Mouse (Mus musculus) right cerebral cortex, postnatal 25 days (tissue): ENCODE measurements around the gene Upp1.
"Not testable (repeated sequence)": the region's sequence is repeated elsewhere in the genome, so short reads cannot be mapped to it uniquely, and the experiment has no call there.

Experiments used
- DNase-seq: peaks from one replicate; pipeline ENCODE4 v3.0.0; 2022

Upp1 gene

DNA sequence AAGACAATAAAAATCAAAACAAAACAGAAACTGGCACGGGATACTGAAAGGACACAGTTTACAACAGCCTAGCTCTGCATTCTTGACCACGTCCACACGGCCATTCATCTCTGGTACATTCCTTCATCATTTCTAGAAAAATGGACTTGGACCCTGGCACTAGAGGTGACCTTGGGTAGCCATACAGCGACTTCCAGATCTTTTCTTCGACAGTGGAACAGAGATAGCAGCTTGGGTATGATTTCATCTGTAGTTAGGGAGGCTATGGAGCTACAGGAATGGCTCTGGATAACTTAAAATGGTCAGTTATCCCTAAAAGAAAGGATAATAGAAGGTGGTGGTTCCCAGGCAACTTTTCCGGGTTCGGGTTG is at the start of gene Upp1:
Upp1 (plus strand) TSS at position 54 of the 371 bp plus-strand sequence.
- no peak for DNase-seq

DNA sequence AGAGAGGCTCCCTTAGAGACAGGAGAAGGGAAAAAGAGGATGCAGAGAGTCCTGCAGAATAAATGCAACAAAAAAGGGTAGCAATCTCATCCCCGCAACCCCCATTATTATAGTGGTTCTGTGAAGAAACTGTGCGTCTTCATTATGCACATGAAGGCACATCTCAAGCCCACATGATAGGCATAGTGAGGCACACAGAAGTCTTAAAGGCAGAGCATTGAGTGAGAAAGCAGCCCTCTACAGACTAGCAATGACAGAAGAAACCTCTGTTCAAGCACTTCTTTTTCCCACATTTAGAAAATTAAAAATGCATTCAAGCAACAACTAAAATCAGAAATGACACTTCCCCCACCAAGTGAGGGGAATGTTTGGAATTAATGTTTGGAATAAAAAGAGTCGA is 41.5 kb upstream of the Upp1 start:
- no peak for DNase-seq

DNA sequence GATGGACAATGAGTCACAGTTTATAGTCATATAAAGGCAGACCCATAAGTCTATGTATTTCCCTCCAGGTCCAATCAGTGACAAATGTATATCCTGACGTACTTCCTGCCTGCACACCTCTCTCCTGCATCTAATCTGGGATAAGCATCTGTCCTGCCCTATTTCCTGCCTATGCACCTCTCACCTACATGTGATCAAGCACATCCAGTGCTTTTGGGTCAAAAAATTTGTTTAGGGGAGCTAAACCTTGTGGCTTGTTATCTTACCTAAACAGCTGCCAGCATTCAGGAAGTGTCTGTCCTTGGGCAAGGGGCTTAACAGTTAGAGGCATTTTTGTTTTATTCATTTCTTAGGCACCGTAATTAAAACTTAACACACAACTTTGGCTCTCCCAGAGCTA is 4.7 kb upstream of the Upp1 start:
- no peak for DNase-seq

DNA sequence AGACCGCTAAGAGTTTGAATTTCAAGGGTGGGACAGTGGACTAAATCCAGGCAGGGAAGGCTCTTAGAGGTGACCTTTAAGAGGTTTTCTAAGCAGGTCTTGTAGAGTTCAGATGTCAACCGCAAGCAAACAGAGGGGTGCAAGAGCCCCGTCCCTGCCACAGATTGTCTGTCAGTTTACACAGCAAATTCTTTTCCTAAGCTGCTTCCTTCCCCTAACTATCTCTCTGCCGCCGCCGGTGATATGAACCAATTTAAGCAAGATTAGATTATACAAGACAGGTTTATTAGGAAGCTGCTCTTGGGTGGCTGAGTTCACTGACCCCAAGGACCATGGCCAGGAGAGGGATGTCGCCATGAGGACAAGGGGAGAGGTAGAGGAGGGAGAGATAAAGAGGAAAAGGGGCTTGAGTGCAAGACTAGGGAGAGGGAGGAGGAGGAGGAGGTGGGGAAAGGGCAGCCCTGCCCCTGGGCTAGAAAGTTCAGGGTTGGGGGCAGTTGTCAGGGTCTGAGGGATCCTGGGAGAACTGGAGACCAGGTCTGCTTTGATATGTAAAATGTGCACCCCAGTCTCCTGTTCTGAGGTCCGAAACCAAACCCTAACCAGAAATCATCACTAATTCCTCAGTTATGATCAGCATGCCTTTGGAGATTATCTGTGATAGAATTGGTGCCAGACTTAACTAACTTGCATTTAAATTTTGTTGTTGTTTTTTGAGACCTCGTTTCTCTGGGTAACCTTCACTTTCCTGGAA is 2.4 kb upstream of the Upp1 start:
- no peak for DNase-seq

DNA sequence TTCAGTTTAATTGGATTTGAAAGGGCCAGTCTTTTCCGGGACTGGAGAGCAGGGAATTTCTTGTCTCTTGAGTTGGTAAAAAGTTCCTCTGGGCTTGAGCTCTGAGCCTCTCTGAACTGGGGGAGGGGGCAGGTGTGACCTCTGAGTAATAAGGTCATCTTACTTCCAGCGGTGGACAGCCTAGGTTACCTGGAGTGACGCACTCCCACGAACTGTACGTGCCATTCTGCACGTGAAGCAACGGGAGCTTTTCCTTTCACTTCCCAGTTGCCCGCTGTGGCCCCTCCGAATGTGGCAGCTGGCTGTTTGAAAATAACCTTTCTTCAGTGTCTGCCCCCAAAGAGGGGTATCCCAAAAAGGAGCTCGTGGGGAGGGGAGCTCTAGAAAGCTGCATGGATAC is 1.8 kb upstream of the Upp1 start:
- DNase-seq: no peak

DNA sequence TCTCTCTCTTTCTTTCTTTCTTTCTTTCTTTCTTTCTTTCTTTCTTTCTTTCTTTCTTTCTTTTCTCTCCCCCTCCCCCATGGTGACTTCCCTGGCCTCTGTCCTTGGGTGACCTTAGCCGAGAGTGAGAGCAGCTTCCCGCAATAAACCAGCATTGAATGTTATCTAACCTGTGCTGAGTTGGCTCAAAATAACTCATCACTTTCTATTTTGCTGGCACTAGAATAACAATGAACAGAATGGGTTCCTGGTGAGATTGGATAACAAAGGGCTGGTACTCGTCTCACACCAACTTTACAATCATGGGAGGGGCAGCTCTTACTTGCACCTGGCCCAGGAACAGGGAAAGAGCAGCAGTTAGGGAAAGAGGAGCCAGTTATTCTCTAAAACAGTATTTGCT is 987 bp upstream of the Upp1 start:
- DNase-seq: no peak

DNA sequence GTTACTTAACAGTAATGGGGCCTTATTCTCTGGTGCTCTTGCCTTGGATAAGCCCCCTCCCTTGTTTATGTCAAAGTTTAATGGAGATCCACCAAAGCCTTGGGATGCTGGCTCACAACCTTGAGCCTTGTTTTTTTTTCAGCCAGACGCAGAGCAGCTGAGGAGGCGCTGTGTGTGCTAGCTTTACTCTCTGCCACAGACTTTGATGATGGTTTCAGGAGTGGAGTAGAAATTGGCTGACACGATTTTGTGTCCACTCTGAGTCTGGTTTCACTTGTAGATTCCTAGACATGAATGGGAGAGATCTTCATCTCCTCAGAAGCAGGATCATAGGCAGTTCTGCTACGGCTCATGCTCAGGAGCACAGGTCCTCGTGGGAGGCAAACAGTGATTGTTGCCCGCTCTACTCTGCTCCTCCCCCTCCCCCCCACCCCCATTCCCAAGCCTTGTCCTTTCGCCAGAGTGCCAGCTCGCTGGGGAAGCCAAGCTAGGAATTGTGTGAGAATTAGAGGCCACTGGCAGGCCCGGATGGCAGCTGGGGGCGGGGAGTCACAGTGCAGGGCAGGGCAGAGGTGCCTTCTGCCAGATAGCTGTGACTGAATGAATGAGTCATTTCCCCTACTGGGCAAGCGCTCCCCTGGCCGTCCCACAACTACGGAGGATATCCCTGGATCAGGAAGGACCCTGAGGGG is 399 bp upstream of the Upp1 start:
- DNase-seq: no peak

DNA sequence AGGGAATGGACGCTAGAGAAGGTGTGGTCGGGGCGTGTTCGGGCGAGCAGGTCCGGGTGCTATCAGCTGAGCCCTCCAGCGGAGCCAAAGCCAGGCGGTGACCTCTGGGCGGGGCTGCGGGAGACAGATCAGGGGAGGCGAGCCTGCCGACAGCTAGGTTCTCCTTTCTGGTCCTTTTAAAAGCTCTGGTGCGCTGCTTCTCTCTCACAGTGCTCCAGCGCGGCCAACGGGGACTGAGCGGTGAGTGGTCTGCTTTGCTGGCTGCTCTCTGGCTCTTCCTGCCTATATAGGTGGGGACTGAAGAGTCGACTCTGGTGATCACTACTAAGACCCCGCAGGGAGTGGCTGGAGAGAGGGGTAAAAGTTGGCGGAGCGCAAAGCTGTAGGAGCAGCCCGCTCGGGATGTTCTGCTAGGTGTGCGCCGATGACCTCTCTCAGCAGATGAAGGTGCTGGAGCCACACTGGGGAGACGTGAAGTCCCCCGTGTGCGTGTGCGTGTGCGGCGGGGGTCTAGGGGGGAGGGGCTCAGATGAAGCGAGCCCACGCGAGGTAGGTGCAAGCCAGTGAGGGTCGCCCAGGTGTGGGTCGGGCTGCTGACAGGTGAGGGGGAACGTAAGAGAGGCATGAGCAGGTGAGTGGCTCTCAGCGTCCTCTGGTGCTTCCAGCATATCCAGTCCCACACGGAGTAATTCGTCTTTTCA is 668 bp downstream of the Upp1 start:
- DNase-seq: no peak

DNA sequence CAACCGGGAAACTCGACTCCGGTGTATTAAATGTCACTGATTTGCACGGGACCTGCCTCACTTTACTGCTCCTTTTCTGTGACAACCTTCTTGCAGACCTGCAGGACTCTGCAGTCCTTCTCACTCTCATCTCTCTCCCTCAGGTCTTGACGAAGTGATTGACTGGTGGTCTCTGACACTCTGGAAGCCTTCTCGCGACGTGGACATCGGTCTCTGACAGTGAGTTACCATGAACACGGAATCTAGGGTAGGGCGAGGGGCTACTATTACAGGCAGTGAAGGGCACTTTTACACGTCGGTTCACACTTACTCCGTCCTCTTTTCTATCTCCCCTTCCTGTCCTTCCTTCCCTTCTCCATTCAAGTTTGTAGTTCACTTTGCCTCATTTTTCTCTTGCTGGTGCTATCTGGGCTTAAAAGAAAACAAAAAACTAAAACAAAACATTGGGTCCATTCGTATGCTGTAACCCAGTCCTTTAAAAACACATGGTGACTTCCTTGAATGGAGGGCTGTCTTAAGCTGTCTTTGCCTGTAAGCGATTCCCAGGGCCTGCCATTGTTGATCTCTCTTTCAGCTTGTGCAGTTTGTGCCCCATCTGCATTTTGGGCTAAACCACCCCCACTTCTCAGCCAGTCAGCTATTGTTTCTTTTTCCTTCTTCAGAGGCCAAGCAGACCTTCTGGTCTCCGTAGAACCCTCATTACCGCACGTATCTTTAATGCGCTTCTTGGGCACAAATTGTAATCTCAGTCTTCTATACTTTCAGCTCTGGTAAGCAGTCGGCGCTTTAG is 1.5 kb downstream of the Upp1 start:
- no peak for DNase-seq

DNA sequence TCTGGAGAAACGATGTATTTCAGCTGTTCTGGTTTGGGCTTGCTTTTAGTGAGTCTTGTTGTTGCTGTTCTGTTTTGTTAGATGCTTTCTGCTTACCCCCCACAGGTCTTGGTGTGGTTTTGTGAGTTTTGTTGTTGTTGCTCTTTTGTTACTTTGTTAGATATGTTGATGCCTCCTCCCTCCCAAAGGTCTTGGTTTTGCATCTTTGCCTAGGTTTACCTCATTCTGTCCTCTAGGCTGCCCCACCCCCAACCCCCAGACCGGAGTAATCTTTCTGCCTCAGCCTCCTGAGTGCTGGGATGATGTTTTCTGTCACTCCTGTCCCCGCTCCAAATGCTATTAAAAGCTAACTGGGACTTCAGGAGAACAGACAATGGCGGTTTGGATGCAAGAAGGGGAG is 4.4 kb downstream of the Upp1 start:
- no peak for DNase-seq

DNA sequence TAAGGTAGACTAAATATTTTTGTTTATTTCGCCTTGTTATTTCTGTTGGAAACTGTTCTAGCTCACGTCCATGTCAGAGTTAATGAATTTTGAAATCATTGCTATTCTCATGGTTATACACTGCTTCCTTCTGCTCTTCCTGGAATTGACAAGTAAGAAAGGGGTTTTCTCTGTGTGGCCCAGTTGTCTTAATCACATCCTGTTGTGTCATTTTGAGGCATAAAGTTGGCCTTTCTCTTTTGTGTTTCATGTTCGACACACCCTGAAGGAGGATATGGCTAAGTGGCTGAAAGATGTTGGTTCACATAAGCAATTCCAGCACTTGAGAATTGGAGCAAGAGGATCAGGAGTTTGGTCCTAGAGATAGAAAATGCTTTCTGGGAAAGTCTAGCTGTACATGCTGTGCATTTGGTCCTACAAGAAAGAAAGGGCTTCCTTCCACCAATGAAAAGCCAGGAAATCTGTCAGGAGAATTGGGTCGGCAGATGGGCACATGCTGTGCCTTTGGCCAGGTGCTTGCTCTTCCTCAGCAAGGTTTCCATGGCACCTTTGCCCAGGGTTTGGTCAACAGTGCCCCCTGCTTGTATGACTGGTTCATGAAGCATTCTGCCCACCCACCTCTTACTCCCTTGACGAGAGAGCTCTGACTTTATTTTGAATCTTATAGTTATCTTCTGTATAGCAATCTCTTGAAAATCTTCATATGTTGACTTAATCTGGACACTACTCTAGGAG is 8.6 kb downstream of the Upp1 start:
- no peak for DNase-seq

DNA sequence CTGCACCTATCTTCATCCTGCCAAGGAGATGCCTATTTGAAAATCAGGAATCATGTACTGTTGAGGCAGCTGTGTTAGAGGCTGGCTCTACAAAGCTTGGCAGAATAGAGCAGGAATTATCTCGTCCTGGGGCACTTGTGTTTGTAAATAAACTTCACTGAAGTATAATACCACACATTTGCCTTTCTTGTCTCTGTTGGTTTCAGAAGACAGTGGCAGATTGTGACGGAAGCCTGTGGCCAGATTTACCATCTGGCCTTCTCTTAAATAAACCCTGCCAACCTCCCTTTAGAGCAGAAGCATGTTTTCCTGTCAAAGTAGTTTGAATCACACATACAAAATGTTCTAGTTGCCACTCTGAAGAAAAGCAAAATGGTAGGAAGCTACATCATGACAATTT is 10.2 kb downstream of the Upp1 start:
- no peak for DNase-seq

DNA sequence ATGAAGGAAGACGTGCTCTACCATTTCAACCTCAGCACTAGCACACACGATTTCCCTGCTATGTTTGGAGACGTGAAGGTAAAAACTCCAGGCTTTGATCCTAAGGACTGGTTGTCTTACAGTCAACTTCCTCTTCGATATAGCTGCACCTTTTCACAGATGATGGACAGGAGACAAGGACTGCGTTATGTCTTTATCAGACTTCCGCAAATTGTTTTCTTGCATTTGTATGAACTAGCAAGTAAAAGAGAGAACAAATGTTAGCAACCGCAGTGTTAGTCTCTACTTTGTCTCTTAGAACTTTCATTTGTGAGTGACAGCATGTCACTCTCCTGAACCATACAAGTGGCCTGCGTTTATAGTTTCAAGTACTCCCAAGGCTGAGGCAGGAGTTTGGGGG is 11.6 kb downstream of the Upp1 start:
- no peak for DNase-seq

DNA sequence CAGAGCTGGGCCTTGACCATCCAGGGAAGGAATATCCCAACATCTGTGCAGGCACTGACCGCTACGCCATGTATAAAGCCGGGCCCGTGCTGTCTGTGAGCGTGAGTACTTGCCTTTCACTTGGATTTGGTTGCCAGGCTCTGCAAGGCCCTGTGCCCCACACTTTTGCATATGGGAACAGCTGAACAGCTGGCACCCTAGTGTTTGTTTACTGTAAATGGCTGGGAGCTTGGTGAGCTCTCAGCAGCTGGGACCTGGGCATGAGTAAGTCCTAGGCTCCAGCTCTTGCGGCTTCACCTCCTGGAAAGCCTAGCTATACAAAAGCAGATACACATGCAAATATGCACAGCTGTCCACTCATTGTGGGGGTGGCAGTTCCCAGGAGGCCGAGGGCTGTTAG is 13.8 kb downstream of the Upp1 start:
- DNase-seq: no peak

DNA sequence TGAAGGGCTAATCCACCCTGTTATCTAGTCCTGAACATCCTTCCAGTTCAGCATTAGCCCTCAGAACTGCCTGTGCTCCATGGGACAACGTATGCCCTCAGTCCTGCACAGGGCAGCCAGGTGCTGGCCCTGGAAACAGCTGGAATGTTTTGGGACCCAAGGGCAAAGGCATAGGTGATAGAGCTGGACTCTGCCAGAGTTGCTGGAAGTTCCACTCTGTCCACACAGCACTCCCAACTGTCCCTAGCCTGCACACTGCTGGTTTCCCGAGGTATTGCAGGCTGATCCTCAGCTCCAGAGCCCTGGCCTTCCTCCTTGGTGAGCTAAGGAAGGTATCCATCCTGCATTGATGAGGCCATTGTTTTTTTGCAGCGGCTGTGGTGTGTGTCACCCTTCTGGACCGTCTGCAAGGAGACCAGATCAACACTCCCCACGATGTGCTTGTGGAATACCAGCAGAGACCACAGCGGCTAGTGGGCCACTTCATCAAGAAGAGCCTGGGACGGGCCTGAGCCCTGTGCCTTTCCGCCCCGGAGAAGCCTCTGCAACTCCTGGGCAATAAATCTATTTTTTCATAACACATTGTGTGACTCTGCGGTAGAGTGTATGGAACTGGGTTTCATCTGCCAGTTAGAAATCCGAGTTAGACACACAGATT is 17.8 kb downstream of the Upp1 start:
- DNase-seq: no peak

DNA sequence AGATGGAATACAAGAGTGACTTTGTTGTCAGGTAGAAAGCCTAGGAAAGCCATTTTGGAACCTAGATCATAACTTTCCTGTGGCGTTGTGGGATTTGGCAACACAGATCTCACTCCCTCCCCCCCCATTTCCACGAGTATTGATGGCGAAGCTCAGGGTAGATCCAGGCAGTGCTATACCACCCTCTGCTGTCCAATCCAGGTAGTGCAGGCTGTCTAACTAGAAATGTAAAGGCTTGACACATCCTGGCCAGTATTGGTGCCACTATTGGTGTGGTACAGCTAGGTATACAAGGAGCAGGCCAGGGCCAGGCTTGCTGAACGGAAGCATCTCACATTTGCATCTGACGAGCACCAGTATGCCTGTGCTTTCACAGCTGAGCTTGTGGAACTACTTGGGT is 18.6 kb downstream of the Upp1 start:
- DNase-seq: peak; percentile 74

DNA sequence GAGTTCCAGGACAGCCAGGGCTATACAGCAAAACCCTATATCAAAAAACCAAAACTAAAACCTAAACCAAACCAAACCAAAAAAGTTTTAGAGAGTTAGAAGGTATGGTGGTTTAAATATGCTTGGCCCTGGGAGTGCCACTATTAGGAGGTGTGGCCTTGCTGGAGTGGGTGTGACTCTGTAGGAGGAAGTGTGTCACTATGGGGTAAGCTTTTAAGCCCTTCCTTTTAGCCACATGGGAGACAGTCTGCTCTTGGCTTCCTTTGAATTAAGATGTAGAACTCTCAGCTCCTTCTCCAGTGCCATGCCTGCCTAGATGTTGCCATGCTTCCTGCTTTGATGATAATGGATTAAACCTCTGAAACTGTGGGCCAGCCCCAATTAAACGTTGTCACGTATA is 27.2 kb downstream of the Upp1 start:
- no peak for DNase-seq

DNA sequence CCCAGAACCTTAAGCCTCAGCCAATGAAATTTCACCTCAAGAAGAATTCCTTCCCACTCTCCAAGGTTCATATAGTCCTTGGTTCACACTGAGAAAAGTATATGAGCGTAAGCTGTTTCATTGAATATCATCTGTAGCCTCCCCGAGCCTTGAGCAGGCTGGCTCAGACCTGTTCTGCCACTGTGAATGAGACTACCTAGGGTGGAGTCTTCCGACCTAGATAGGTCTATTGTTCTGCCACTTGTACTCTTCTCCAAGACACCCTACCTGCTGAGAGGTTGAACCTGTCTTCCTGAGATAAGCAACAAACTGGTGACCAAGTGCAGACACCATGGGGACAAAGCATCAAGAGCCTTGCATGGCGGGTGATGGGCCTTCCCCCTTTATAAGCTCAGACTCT is 28.2 kb downstream of the Upp1 start:
- DNase-seq: no peak

DNA sequence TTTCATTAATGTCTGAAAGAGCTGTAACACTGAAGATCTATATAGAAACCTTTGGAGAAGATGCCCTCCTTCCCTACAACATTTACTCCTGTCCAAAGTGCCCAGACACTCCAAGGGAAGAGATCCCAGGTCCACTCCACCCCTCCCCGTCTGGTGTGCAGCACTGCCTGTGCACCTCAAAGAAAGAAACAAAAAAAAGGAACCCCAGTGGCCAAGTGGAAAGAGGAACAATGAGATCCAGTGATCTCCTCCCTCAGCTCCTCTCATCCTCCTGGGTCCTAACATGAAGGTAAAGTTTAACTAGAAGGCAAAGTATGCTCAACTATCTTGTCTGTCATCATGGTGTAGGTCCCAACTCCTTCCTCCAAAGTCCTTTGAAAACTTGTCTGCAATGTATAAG is 28.8 kb downstream of the Upp1 start:
- DNase-seq: no peak

DNA sequence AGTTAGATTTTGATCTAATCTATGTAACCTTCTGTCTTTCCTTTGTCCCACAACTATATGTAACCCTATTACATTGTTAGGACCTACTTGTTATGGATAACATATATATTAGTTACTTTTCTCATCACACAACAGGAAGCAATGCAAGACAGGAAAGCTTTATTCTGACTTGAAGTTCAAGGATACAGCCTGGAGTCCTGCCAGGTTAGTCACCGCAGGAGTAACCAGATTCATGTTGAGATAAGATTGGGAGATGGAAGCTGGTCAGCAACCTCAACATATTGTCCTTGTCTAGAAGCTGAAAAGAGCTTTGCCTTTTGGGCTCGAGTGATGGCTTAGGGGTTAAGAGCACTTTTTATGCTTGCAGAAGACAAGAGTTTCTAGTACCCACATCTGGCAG is 30.3 kb downstream of the Upp1 start:
- no peak for DNase-seq

DNA sequence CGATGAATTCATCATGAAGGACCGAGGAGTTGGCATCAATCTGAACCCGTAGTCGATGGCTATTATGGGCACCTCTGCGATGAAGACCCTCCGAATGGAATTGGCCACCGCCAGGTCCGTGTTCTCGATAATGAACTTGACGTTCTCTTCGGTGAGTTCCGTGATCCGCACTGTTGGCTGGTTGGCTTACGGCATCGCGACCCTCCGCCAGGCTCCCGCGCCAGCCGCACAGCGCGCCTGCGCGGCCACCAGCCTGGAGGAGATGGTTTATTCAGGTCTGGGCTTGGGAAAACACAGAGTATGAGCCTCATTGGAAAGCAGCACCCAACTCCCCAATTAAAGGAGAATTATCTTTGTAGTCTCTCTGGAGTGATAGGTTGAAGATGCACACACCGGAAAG is 32.5 kb downstream of the Upp1 start:
- not testable (repeated sequence) for DNase-seq

DNA sequence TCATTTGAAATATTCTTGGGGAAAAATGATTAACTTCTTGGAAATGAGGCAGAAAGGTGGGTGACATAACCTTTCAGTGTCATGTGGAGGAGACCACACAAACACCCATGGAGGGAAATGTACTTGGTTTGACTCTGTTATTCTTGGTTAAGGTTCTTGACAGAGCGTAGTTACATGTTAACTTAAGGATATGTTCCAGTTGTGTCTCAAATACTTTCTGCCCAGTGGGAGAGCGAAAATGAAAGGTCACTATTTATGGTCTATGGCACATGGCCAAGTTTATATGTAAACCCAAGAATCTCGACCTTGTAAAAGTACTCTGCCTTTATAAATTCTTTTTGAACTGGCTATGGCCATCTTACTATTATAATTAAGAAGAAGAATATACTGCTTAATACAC is 42.0 kb downstream of the Upp1 start:
- DNase-seq: no peak
